Mouse (Mus musculus): Measurements from ENCODE around the gene Gm13278.
"Not testable (repeated sequence)": the region's sequence is repeated elsewhere in the genome, so short reads cannot be mapped to it uniquely, and the experiment has no call there.

- not testable (repeated sequence) for TF ChIP-seq MAX (IDR thresholded peaks at IDR 0.05); CTCF (IDR thresholded peaks at IDR 0.05; ENCODE audit: control insufficient read depth, insufficient read depth, insufficient read length); MYOD1 (IDR thresholded peaks at IDR 0.05; ENCODE audit: control insufficient read depth, insufficient read length, low read depth); USF1 (IDR thresholded peaks at IDR 0.05; ENCODE audit: low read depth)
Observed at GRCm38 (mm10) chr4:88805231-88805630, 13.9 kb downstream of the Gm13278 start, which contains the start of gene Gm13288.

Data from C2C12 (cell line).